Mouse (Mus musculus) heart, postnatal 0 days (tissue): ENCODE results near the gene Gm9913. TPM values are rescaled to one million over a fixed set of nuclear protein-coding genes. Genes with fewer than 3 reads are reported as not detected.

Experiments used
- ATAC-seq: fragments of 200-750 bp; cut with Nextera tagmentation; 2 replicates; pipeline ENCODE4 v1.8.0; 2017; ENCODE audit warnings: low read depth, moderate number of reproducible peaks, moderate library complexity; ENCODE audit not compliant: insufficient read depth
- DNase-seq: peaks from one replicate; pipeline ENCODE4 v3.0.0-alpha.2; 2016; ENCODE audit warnings: low spot score
- H3K27ac ChIP-seq: fragments of 300-500 bp; sonication (generic); 2 replicates; pipeline ENCODE4 v1.5.1; 2014; ENCODE audit warnings: low read depth, mild to moderate bottlenecking
- H3K27me3 ChIP-seq: fragments of 300-500 bp; sonication (generic); 2 replicates; pipeline ENCODE4 v1.6.1; 2014; ENCODE audit warnings: low read length, mixed read lengths; ENCODE audit not compliant: control insufficient read depth, insufficient read depth
- H3K36me3 ChIP-seq: fragments of 300-500 bp; sonication (generic); replicated peaks from 2 replicates; pipeline ENCODE4 v1.6.1; 2014; ENCODE audit warnings: low read length, mixed read lengths; ENCODE audit not compliant: control insufficient read depth, insufficient read depth
- H3K4me1 ChIP-seq: fragments of 300-500 bp; sonication (generic); 2 replicates; pipeline ENCODE4 v1.6.1; 2014; ENCODE audit warnings: antibody characterized with exemption; ENCODE audit not compliant: control insufficient read depth, insufficient read depth
- H3K4me2 ChIP-seq: fragments of 300-500 bp; sonication (generic); 2 replicates; pipeline ENCODE4 v1.6.1; 2014; ENCODE audit warnings: low read depth, mild to moderate bottlenecking, low read length, moderate library complexity
- H3K4me3 ChIP-seq: fragments of 300-500 bp; sonication (generic); 2 replicates; pipeline ENCODE4 v1.5.1; 2014; ENCODE audit warnings: low read depth, low read length
- H3K9ac ChIP-seq: fragments of 300-500 bp; sonication (generic); replicated peaks from 2 replicates; pipeline ENCODE4 v1.6.1; 2014; ENCODE audit warnings: low read depth, low read length, mixed read lengths
- H3K9me3 ChIP-seq: fragments of 300-500 bp; sonication (generic); replicated peaks from 2 replicates; pipeline ENCODE4 v1.6.1; 2016; ENCODE audit warnings: low read length; ENCODE audit not compliant: control insufficient read depth
- CTCF ChIP-seq: IDR thresholded peaks from 2 replicates; pipeline ENCODE4 v1.5.1; 2016; ENCODE audit warnings: antibody characterized with exemption, control low read depth, low read depth
- EP300 ChIP-seq: IDR thresholded peaks from 2 replicates; pipeline ENCODE4 v1.6.1; 2016; ENCODE audit warnings: antibody characterized with exemption, low read depth
- WGBS: fragments of 180-500 bp; shearing (Covaris S2); extraction: QIAGEN DNeasy Blood & Tissue Kit; methylation state at CpG from one replicate; pipeline ENCODE4 v1.1.7; 2014; 5-methylcytosine and 5-hydroxymethylcytosine counted together
- polyA plus RNA-seq: library from polyadenylated mRNA; unstranded; fragments of >200 nt; fragmentation: Nextera tagmentation; extraction: Ambion mirVana; gene quantifications from 2 replicates; pipeline ENCODE4 v1.2.1, GENCODE M21; 2015
- total RNA-seq: library from RNA; depleted of rRNA; stranded (reverse); fragments of >200 nt; gene quantifications from 2 replicates; pipeline ENCODE4 v1.2.3, GENCODE M21; 2014; ENCODE audit warnings: low replicate concordance

Gm9913 gene
- total and polyA plus RNA-seq, 2 experiments from 2014 or later: 0.42 TPM; not detected in 1

- Histone ChIP-seq H3K27me3 (peaks cover 13% of the 10 kb centered on the region; the same call in 1 of the 2 replicates), H3K36me3 (no peaks in the 10 kb centered on the region), H3K4me1 (peaks cover 14% of the 10 kb centered on the region; the same call in 1 of the 2 replicates), H3K4me2 (no peak overlapping the region), H3K4me3 (no peak overlapping the region), H3K27ac (no peak overlapping the region), H3K9me3 (no peaks in the 10 kb centered on the region), H3K9ac (no peak overlapping the region)
- WGBS: 53% methylated on average over 2 of the region's 2 CpGs
- DNase-seq (no peak), ATAC-seq (no peak)
- no peak for TF ChIP-seq CTCF
- TF ChIP-seq EP300: no peak
Measured at GRCm38 (mm10) chr2:125510752-125511151, 5.9 kb downstream of the Gm9913 start.

DNA sequence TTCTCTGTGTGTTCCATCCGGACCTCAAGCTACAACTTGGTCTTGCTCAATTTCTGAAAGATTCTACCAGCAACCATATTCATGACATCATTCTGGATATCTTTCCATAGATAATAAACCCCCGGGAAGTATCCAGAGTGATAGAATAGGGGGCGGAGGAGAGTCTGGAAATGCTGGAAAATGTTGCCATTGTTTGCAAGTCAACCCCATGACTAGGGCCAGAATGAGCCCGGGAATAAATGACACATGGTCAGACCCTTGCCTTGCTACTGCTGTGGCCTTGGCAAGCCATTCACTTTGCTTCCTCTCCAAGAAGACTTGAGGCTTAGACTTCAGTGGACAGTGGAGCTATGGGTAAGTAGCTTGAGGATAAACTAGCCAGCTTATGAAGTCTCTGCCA lies 7.0 kb downstream of the Gm9913 start:
- no peaks in the 10 kb centered on the region for H3K36me3 ChIP-seq
- peak; percentile 33 for DNase-seq
- TF ChIP-seq CTCF (no peak), EP300 (no peak)
- H3K9me3 ChIP-seq: no peaks in the 10 kb centered on the region
- 51% methylated on average over 4 of the region's 4 CpGs for WGBS
- no peak overlapping the region for H3K4me2 ChIP-seq
- no peak overlapping the region for H3K9ac ChIP-seq
- H3K27ac ChIP-seq: no peak overlapping the region
- H3K4me3 ChIP-seq: no peak overlapping the region
- peak; percentile 39; the same call in 1 of the 2 replicates for ATAC-seq
- H3K4me1 ChIP-seq: peaks cover 17% of the 10 kb centered on the region
- peaks cover 8% of the 10 kb centered on the region; the same call in 1 of the 2 replicates for H3K27me3 ChIP-seq

DNA sequence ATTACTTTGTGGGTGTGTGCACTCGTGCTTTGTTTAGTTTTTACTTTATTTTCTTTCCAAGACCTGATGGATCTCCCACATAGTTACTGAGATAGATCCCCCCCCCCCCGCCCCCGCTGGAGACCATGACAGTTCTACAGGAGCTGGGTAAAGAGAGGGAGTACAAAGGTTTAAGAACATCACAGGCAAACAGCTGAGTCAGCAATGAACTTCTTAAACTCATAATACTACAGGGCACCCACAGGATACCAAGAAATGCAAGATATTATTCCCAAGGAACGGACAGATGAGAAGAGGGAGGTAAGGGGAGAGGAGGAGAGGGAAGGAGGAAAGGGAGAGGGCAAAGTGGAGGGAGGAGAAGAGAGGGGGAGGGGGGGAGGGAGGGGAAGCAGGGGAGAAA lies 7.7 kb downstream of the Gm9913 start:
- Histone ChIP-seq H3K27me3 (peaks cover 6% of the 10 kb centered on the region; the same call in 1 of the 2 replicates), H3K4me2 (no peak overlapping the region), H3K9me3 (no peaks in the 10 kb centered on the region), H3K4me1 (peaks cover 15% of the 10 kb centered on the region), H3K4me3 (no peak overlapping the region), H3K27ac (no peak overlapping the region), H3K9ac (no peak overlapping the region), H3K36me3 (no peaks in the 10 kb centered on the region)
- no peak for TF ChIP-seq CTCF
- TF ChIP-seq EP300: no peak
- no peak for ATAC-seq
- WGBS: 74% methylated on average over 4 of the region's 4 CpGs
- no peak for DNase-seq

GRCm38 (mm10) chr2:125514391-125514790 lies 9.5 kb downstream of the Gm9913 start:
- H3K36me3 ChIP-seq: no peaks in the 10 kb centered on the region
- H3K4me2 ChIP-seq: no peak overlapping the region
- no peaks in the 10 kb centered on the region for H3K27me3 ChIP-seq
- H3K4me1 ChIP-seq: peaks cover 15% of the 10 kb centered on the region
- no peak overlapping the region for H3K27ac ChIP-seq
- ATAC-seq (no peak), DNase-seq (no peak)
- WGBS: 68% methylated on average over 3 of the region's 3 CpGs
- TF ChIP-seq EP300 (no peak), CTCF (no peak)
- H3K4me3 ChIP-seq: no peak overlapping the region
- no peaks in the 10 kb centered on the region for H3K9me3 ChIP-seq
- no peak overlapping the region for H3K9ac ChIP-seq

DNA sequence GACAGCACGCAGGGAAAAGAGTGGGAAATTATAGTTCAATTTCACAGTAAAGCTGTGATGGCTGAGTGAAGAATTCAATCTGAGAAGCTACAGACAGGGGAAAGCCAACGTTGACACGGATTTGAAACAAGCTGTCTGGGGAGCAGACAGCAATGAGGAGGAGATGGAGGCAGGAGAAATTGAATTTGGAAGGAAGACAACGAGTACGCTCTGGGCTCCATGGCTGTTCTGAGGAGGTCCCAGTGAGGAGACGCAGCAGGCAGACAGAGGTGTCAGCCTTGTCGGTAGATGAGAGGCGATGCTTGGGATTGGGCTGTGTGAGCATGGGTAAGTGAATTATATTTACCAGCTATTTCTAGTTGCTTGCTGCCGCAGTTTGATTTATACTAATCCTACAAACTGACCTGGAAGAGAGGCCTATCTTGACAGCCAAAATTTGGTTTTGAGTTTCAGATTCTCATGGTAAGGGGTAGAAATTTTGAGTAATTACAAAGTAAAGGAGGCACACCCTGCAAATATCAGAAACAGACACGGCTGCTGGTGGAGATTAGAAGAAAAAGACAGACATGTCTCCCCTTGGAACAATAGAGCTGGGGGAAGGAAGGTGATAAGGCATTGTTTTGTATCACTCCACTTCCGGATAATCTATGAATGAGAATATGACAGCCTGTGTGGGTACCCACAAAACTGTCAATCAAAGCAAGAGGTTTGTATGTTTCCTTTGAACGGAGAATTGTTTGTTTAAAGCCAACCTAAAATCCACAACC lies 10.6 kb downstream of the Gm9913 start:
- DNase-seq: no peak
- Histone ChIP-seq H3K9me3 (no peaks in the 10 kb centered on the region), H3K27ac (peak overlapping the region; percentile 48)

More for the DNA sequence above, 10.6 kb downstream of the Gm9913 start:
- ATAC-seq: no peak
- no peak overlapping the region for H3K4me2 ChIP-seq
- H3K9ac ChIP-seq: no peak overlapping the region
- H3K4me1 ChIP-seq: peaks cover 15% of the 10 kb centered on the region
- no peak overlapping the region for H3K4me3 ChIP-seq
- no peak for TF ChIP-seq EP300
- no peak for TF ChIP-seq CTCF
- no peaks in the 10 kb centered on the region for H3K36me3 ChIP-seq
- 42% methylated on average over 12 of the region's 12 CpGs for WGBS
- H3K27me3 ChIP-seq: no peaks in the 10 kb centered on the region
